Mouse (Mus musculus): ENCODE measurements at regions not wholly inside any gene's neighbourhood (a gene's known extent, or its start where the extent isn't known, plus 50 kb on each side); places are given as distances from the start of the nearest gene placed in this dataset.

DNA sequence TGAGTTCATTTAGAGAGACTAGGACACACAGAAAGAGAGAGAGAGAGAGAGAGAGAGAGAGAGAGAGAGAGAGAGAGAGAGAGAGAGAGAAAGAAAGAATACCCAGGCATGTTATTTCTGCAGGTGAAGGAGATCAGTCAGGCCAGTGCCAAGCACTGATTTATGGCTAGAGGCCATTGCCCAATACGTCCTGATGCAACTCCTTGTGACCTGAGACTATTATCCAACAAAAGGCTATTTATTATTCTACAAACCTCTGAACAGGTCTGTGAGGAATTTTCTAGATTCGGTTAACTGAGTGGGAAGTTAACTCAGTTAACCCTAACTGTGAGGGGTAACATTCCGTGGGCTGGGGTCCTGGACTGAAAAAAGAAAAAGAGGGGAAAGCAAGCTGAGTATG lies 84.5 kb upstream of the Spin1 start:
- no peaks in the 10 kb centered on the region for H3K4me1 ChIP-seq (ENCODE audit: control insufficient read depth, insufficient read depth, low read length)
- H3K4me3 ChIP-seq (ENCODE audit: insufficient read depth, low read length), result no peak overlapping the region
- H3K27ac ChIP-seq (ENCODE audit: insufficient read depth, low read length), result no peak overlapping the region
- TF ChIP-seq CTCF (IDR thresholded peaks at IDR 0.05; ENCODE audit: extremely low read depth, insufficient read depth, low read length), result no peak
- no peak for TF ChIP-seq POLR2A (IDR thresholded peaks at IDR 0.05; ENCODE audit: extremely low read depth, insufficient read depth, low read length)

DNA sequence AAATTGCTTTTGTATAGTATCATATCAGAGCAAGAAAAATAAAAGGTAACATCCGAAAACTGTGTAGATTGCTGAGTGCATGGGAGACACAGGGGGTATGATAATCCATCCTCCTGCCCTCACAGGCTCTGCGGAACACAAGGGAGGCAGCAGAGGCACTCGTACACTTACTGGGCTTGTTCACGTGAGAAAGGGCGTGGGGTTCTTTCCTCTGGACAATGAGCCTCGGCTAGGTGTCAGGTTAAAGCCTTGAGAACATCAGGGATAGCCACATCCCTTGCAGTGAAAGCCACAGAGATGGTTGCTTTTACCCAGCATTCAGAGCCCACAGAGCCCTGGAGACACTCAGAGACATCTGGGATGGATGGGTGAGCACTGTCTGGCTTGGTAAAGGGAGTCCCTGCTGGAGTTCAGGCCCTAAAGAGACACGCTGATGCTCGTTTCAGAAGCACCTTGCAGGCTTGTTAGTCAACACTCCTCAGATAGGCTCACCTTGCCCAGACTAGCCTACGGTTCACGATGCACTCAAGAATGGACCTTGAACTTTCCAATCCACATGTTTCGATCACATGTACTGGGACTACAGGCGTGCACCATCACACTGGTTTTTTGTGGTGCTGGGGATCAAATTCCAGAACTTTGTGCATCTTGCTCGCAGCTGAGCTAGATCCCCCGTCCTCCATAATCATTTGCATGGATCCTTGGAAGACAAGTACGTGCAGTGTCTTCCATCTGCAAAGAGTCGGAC lies 83.5 kb upstream of the Spin1 start:
- H3K27ac ChIP-seq (ENCODE audit: insufficient read depth, low read length), result no peak overlapping the region
- TF ChIP-seq POLR2A (IDR thresholded peaks at IDR 0.05; ENCODE audit: extremely low read depth, insufficient read depth, low read length) (no peak), CTCF (IDR thresholded peaks at IDR 0.05; ENCODE audit: extremely low read depth, insufficient read depth, low read length) (no peak)
- H3K4me3 ChIP-seq (ENCODE audit: insufficient read depth, low read length), result no peak overlapping the region
- H3K4me1 ChIP-seq (ENCODE audit: control insufficient read depth, insufficient read depth, low read length), result no peaks in the 10 kb centered on the region

DNA sequence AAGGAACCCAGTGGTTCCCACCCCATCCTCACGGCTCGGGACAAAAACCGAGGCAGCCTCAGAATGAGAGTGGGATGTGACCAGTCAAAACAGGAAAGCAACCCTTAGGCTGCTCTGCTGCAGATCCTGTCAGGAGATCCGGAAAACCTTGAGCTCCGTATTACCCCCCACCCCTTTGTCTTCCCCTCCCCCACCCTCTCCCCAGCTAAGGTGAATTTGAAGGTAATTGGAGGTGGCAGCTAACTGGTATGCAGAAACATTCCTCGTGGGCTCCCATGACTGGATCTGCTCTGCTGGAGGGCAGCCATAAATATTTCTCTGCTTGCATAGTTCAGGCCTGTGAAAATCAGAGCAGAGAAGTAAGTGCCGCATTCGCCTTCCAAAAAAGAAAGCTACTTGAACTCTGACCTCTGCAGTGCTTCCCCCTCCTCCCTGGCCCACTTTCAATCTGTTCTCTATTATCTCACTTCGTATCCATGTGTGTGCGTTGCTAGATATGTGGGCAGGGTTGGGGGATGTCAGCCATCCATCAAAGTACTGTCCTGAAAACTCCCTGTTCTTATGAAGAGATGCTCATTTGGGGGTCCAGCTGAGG lies 82.9 kb upstream of the Spin1 start:
- Histone ChIP-seq H3K4me3 (ENCODE audit: insufficient read depth, low read length) (no peak overlapping the region), H3K27ac (ENCODE audit: insufficient read depth, low read length) (no peak overlapping the region), H3K4me1 (ENCODE audit: control insufficient read depth, insufficient read depth, low read length) (no peaks in the 10 kb centered on the region)
- TF ChIP-seq POLR2A (IDR thresholded peaks at IDR 0.05; ENCODE audit: extremely low read depth, insufficient read depth, low read length), result no peak
- no peak for TF ChIP-seq CTCF (IDR thresholded peaks at IDR 0.05; ENCODE audit: extremely low read depth, insufficient read depth, low read length)

DNA sequence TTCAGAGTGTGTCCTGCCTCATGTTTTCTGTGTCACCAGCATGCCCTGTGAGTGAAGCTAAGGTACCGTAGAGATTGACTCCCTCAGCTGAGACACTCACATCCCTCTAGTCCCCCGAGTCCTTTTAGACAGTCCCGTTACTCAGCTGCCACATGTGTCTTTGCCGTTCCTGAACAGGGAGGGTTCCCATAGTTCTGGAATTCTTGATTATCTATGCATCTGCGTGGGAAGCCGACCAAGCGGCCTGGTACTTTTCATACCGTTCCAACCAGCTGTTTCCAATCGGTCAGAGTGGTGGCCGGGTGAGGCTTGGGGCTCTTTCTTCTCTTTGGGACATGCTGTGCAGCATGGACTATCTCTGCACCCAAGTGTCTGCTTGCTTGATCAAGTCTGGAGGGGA lies 82.3 kb upstream of the Spin1 start:
- Histone ChIP-seq H3K27ac (ENCODE audit: insufficient read depth, low read length) (no peak overlapping the region), H3K4me1 (ENCODE audit: control insufficient read depth, insufficient read depth, low read length) (no peaks in the 10 kb centered on the region), H3K4me3 (ENCODE audit: insufficient read depth, low read length) (no peak overlapping the region)
- no peak for TF ChIP-seq CTCF (IDR thresholded peaks at IDR 0.05; ENCODE audit: extremely low read depth, insufficient read depth, low read length)

DNA sequence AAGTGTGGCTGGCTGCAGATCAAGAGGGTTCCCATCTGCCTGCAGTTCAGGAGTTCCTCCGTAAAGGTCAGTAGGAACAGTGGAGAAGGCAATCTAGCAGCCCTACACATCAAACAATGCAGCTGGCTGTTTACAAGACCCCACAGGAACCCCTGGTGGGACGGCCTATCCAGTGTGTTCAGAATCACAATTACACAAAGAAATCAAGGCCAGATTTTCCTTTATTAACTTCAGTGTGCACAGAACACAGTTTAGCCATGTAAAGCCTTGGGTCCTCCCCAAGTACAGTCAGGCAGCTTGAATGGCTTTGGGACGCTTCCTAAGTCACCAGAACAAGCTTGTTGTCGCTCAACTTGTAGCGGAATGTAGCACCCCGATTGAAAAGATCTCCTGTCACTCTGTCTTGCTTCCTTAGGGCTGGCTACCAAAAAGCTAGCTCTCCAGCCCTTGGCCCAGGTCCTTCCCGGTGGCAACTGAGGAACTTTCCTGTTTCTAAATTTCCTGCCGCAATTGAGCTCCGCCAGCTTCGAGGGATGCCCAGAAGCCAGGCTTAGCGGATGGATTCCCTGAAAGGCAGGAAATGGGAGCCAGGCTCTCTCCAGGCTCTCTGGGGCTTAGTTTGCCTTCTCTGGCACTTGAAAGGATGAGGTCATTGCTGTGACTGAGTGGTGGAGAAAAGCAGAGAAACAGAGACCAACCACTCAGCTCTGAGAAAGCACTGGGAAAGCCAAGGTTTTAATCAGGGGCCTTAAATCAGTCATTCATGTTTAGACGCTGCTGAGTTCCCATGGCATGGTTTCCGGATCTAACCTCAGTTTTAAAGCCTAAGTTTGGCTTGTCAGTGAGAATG lies 78.1 kb upstream of the Spin1 start:
- no peaks in the 10 kb centered on the region for H3K4me1 ChIP-seq (ENCODE audit: control insufficient read depth, insufficient read depth, low read length)
- TF ChIP-seq POLR2A (IDR thresholded peaks at IDR 0.05; ENCODE audit: extremely low read depth, insufficient read depth, low read length) (no peak), CTCF (IDR thresholded peaks at IDR 0.05; ENCODE audit: extremely low read depth, insufficient read depth, low read length) (no peak)
- no peak overlapping the region for H3K4me3 ChIP-seq (ENCODE audit: insufficient read depth, low read length)
- H3K27ac ChIP-seq (ENCODE audit: insufficient read depth, low read length), result no peak overlapping the region

DNA sequence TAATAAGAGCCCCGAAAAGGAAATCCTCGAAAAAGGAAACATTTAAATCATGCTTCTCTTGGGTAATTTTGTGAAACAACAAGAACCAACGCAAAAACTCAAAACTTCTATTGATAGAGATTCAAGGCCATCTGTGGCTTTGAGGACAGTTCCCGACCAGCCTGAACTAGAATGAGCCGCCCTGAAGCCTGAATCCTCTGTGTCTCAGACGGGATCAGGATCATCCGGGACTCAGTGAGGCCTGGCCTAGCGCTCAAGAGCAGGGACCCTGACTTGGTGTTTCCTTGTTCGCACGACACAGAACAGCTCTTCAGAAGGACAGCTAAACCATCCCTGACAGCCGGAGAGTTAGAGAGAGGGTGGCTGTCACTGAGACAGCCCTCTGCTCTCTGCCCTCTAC lies 77.4 kb upstream of the Spin1 start:
- TF ChIP-seq CTCF (IDR thresholded peaks at IDR 0.05; ENCODE audit: extremely low read depth, insufficient read depth, low read length) (no peak), POLR2A (IDR thresholded peaks at IDR 0.05; ENCODE audit: extremely low read depth, insufficient read depth, low read length) (no peak)
- no peaks in the 10 kb centered on the region for H3K4me1 ChIP-seq (ENCODE audit: control insufficient read depth, insufficient read depth, low read length)
- no peak overlapping the region for H3K27ac ChIP-seq (ENCODE audit: insufficient read depth, low read length)
- H3K4me3 ChIP-seq (ENCODE audit: insufficient read depth, low read length), result no peak overlapping the region

DNA sequence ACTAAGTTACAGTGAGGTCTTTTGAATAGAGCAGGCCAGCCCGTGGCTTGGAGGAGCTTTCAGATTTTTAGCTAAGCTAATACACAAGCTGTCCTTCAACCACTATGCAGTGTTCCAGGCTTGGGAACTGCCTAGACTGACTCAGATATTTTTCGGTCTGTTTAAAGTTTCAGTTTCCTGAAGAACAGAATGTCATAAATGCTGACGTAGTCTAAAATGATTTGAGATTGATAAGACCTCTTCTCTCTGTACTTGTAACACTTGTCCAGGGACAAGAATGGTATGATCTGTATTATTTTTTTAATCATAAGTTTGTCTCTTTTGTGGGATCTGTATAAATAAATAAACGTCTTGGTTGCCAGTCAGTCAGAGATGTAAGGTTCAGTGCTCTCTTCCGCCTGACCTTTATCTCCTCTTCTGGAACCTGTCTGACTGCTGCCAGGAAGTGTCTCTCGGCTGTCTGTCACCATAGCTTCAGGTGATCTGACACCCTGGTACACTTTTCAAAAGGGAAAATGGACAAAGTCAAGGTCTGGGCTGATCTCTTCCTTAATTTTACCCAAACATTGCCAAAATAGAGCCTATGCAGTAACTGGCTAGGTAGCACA lies 74.3 kb upstream of the Spin1 start:
- Histone ChIP-seq H3K27ac (ENCODE audit: insufficient read depth, low read length) (no peak overlapping the region), H3K4me3 (ENCODE audit: insufficient read depth, low read length) (no peak overlapping the region), H3K4me1 (ENCODE audit: control insufficient read depth, insufficient read depth, low read length) (no peaks in the 10 kb centered on the region)
- TF ChIP-seq POLR2A (IDR thresholded peaks at IDR 0.05; ENCODE audit: extremely low read depth, insufficient read depth, low read length) (no peak), CTCF (IDR thresholded peaks at IDR 0.05; ENCODE audit: extremely low read depth, insufficient read depth, low read length) (no peak)

DNA sequence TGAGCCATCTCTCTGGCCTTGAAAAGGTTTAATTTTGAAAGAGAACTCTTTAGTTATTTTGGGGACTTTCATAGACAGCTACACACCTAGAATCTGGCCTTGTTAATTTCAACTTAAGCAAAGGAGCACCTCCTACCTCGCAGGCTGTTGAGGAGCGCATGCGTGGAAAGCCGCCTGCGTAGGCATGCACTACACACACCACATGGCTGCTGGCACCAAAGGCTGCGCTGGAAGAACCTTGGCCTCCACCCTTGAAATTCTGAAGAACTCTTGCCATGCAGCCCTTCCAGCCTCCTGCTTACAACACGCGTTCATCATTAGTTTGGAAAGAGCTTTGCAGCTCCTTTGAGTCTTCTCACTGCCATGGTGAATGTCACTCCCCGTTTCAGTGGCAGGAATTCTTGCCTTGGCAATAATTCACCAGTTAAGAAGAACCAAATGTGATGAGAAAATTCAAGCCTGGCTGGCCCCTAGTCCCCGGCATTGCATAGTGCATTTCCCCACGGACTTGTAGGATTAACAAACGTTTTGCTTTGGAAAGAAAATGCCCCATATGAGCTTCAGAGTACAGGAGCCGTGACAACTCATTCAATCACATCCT lies 62.7 kb upstream of the Spin1 start:
- TF ChIP-seq CTCF (IDR thresholded peaks at IDR 0.05; ENCODE audit: extremely low read depth, insufficient read depth, low read length) (no peak), POLR2A (IDR thresholded peaks at IDR 0.05; ENCODE audit: extremely low read depth, insufficient read depth, low read length) (no peak)
- no peak overlapping the region for H3K4me3 ChIP-seq (ENCODE audit: insufficient read depth, low read length)
- no peaks in the 10 kb centered on the region for H3K4me1 ChIP-seq (ENCODE audit: control insufficient read depth, insufficient read depth, low read length)
- H3K27ac ChIP-seq (ENCODE audit: insufficient read depth, low read length), result no peak overlapping the region

DNA sequence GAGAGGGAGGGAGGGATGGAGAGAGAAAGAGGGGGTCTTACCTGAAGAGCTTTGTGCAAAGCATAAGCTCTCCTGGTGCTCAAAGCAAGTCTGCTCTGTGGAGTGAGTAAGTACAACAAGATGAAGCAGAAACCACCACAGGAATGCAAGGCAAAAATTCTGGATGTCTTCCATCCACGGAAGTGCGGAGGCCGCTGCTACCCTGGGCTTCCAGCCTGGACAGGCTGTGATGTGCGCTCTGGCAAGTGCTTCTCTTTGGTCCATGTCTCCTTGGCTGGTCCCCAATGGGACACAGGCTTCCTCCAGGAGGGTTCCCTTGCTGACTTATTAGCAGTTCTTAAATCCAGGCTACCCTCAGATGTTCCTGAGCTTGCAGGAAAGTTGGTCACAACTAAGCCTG lies 61.7 kb upstream of the Spin1 start:
- TF ChIP-seq POLR2A (IDR thresholded peaks at IDR 0.05; ENCODE audit: extremely low read depth, insufficient read depth, low read length), result no peak
- TF ChIP-seq CTCF (IDR thresholded peaks at IDR 0.05; ENCODE audit: extremely low read depth, insufficient read depth, low read length), result no peak
- Histone ChIP-seq H3K27ac (ENCODE audit: insufficient read depth, low read length) (no peak overlapping the region), H3K4me3 (ENCODE audit: insufficient read depth, low read length) (no peak overlapping the region), H3K4me1 (ENCODE audit: control insufficient read depth, insufficient read depth, low read length) (no peaks in the 10 kb centered on the region)
